Mouse (Mus musculus) midbrain, embryonic 10.5 days (tissue): ENCODE results near the gene Gm6408. TPM values are rescaled to one million over a fixed set of nuclear protein-coding genes. Genes with fewer than 3 reads are reported as not detected.
"Not testable (repeated sequence)": the region's sequence is repeated elsewhere in the genome, so short reads cannot be mapped to it uniquely, and the experiment has no call there.

ENCODE experiments used
- DNase-seq: peaks from one replicate; pipeline ENCODE4 v3.0.0-alpha.2; 2017; ENCODE audit warnings: low spot score
- H3K27ac ChIP-seq: fragments of 300-500 bp; sonication (generic); replicated peaks from 2 replicates; pipeline ENCODE4 v1.5.1; 2016; ENCODE audit warnings: mild to moderate bottlenecking
- H3K27me3 ChIP-seq: fragments of 300-500 bp; sonication (generic); 2 replicates; pipeline ENCODE4 v1.6.1; 2016; ENCODE audit warnings: low read depth, mild to moderate bottlenecking; ENCODE audit not compliant: poor library complexity, severe bottlenecking
- H3K36me3 ChIP-seq: fragments of 300-500 bp; sonication (generic); 2 replicates; pipeline ENCODE4 v1.6.1; 2016; ENCODE audit warnings: mild to moderate bottlenecking, moderate library complexity
- H3K4me1 ChIP-seq: fragments of 300-500 bp; sonication (generic); 2 replicates; pipeline ENCODE4 v1.6.1; 2016
- H3K4me3 ChIP-seq: fragments of 300-500 bp; sonication (generic); 2 replicates; pipeline ENCODE4 v1.5.1; 2016; ENCODE audit warnings: mild to moderate bottlenecking, moderate library complexity
- H3K9me3 ChIP-seq: fragments of 300-500 bp; sonication (generic); replicated peaks from 2 replicates; pipeline ENCODE4 v1.6.1; 2016; ENCODE audit warnings: mild to moderate bottlenecking
- WGBS: fragments of 180-500 bp; shearing (Covaris S2); methylation state at CpG from one replicate; pipeline ENCODE4 v1.1.7; 2016; 5-methylcytosine and 5-hydroxymethylcytosine counted together
- polyA plus RNA-seq: library from polyadenylated mRNA; unstranded; fragments of >200 nt; fragmentation: Nextera tagmentation; extraction: Ambion mirVana; gene quantifications from 2 replicates; pipeline ENCODE4 v1.2.1, GENCODE M21; 2016

Gene Gm6408
- not detected in 2 replicates for polyA plus RNA-seq

GRCm38 (mm10) chr5:146481665-146482064, at the start of gene Gm6408:
Gm6408 (plus strand) TSS chr5:146481965.
- H3K36me3 ChIP-seq, H3K4me1 ChIP-seq, H3K4me3 ChIP-seq, H3K27me3 ChIP-seq, H3K9me3 ChIP-seq, DNase-seq, H3K27ac ChIP-seq: not testable (repeated sequence)
- 94% methylated on average over 3 of the region's 3 CpGs for WGBS

GRCm38 (mm10) chr5:146432476-146432875, 49.3 kb upstream of the Gm6408 start:
- H3K4me1 ChIP-seq, result no peaks in the 10 kb centered on the region
- peaks cover 44% of the 10 kb centered on the region for H3K36me3 ChIP-seq
- H3K9me3 ChIP-seq, result no peaks in the 10 kb centered on the region
- no peak for DNase-seq
- no peaks in the 10 kb centered on the region for H3K27me3 ChIP-seq
- 90% methylated on average over 6 of the region's 6 CpGs for WGBS
- no peak overlapping the region for H3K27ac ChIP-seq
- H3K4me3 ChIP-seq, result no peak overlapping the region

GRCm38 (mm10) chr5:146435316-146435715, 46.4 kb upstream of the Gm6408 start:
- H3K4me3 ChIP-seq, result no peak overlapping the region
- peaks cover 11% of the 10 kb centered on the region; the same call in 1 of the 2 replicates for H3K9me3 ChIP-seq
- no peak for DNase-seq
- no peaks in the 10 kb centered on the region for H3K27me3 ChIP-seq
- WGBS, result 96% methylated on average over 16 of the region's 16 CpGs
- H3K4me1 ChIP-seq, result no peaks in the 10 kb centered on the region
- no peak overlapping the region for H3K27ac ChIP-seq
- peaks cover 54% of the 10 kb centered on the region for H3K36me3 ChIP-seq

GRCm38 (mm10) chr5:146436796-146437195, 45.0 kb upstream of the Gm6408 start:
- Histone ChIP-seq H3K27ac (no peak overlapping the region), H3K4me1 (no peaks in the 10 kb centered on the region), H3K9me3 (peaks cover 11% of the 10 kb centered on the region; the same call in 1 of the 2 replicates), H3K4me3 (no peak overlapping the region), H3K27me3 (no peaks in the 10 kb centered on the region), H3K36me3 (peaks cover 66% of the 10 kb centered on the region)
- DNase-seq, result no peak
- WGBS, result 94% methylated on average over 11 of the region's 11 CpGs

GRCm38 (mm10) chr5:146439152-146439781, 42.5 kb upstream of the Gm6408 start:
- Histone ChIP-seq H3K4me1 (no peaks in the 10 kb centered on the region), H3K36me3 (peaks cover 83% of the 10 kb centered on the region), H3K27ac (no peak overlapping the region), H3K9me3 (peaks cover 11% of the 10 kb centered on the region; the same call in 1 of the 2 replicates), H3K27me3 (no peaks in the 10 kb centered on the region), H3K4me3 (no peak overlapping the region)
- 95% methylated on average over 7 of the region's 7 CpGs for WGBS
- DNase-seq, result no peak

GRCm38 (mm10) chr5:146440273-146440672, 41.5 kb upstream of the Gm6408 start:
- Histone ChIP-seq H3K27ac (no peak overlapping the region), H3K9me3 (peaks cover 11% of the 10 kb centered on the region; the same call in 1 of the 2 replicates), H3K4me3 (no peak overlapping the region), H3K36me3 (peaks cover 82% of the 10 kb centered on the region), H3K27me3 (no peaks in the 10 kb centered on the region), H3K4me1 (no peaks in the 10 kb centered on the region)
- WGBS, result 91% methylated on average over 5 of the region's 5 CpGs
- no peak for DNase-seq

- peaks cover 11% of the 10 kb centered on the region; the same call in 1 of the 2 replicates for H3K9me3 ChIP-seq
- 88% methylated on average over 2 of the region's 2 CpGs for WGBS
- no peak for DNase-seq
- peaks cover 73% of the 10 kb centered on the region for H3K36me3 ChIP-seq
- H3K4me1 ChIP-seq, result no peaks in the 10 kb centered on the region
- no peak overlapping the region for H3K4me3 ChIP-seq
- H3K27me3 ChIP-seq, result no peaks in the 10 kb centered on the region
- no peak overlapping the region for H3K27ac ChIP-seq
These were observed 39.0 kb upstream of the Gm6408 start for GRCm38 (mm10) chr5:146442767-146443166.

- peaks cover 39% of the 10 kb centered on the region for H3K36me3 ChIP-seq
These were observed 35.1 kb upstream of the Gm6408 start for GRCm38 (mm10) chr5:146446633-146447032.

GRCm38 (mm10) chr5:146451592-146452254, 30.0 kb upstream of the Gm6408 start:
- Histone ChIP-seq H3K36me3 (peaks cover 63% of the 10 kb centered on the region), H3K9me3 (no peaks in the 10 kb centered on the region), H3K4me1 (no peaks in the 10 kb centered on the region), H3K4me3 (no peak overlapping the region), H3K27me3 (no peaks in the 10 kb centered on the region), H3K27ac (no peak overlapping the region)
- DNase-seq, result no peak
- 81% methylated on average over 11 of the region's 11 CpGs for WGBS

More at GRCm38 (mm10) chr5:146446633-146447032, 35.1 kb upstream of the Gm6408 start:
- no peak overlapping the region for H3K27ac ChIP-seq
- no peaks in the 10 kb centered on the region for H3K9me3 ChIP-seq
- no peaks in the 10 kb centered on the region for H3K27me3 ChIP-seq
- no peak overlapping the region for H3K4me3 ChIP-seq
- no peak for DNase-seq
- WGBS, result 93% methylated on average over 2 of the region's 2 CpGs
- H3K4me1 ChIP-seq, result no peaks in the 10 kb centered on the region

- no peaks in the 10 kb centered on the region for H3K27me3 ChIP-seq
- 94% methylated on average over 6 of the region's 6 CpGs for WGBS
These were observed 28.2 kb upstream of the Gm6408 start for GRCm38 (mm10) chr5:146453556-146453955.

GRCm38 (mm10) chr5:146461612-146462011, 20.2 kb upstream of the Gm6408 start:
- WGBS, result 89% methylated on average over 8 of the region's 8 CpGs
- peaks cover 70% of the 10 kb centered on the region for H3K36me3 ChIP-seq

More at GRCm38 (mm10) chr5:146453556-146453955, 28.2 kb upstream of the Gm6408 start:
- H3K36me3 ChIP-seq, result peaks cover 62% of the 10 kb centered on the region
- H3K4me3 ChIP-seq, result no peak overlapping the region
- H3K4me1 ChIP-seq, result no peaks in the 10 kb centered on the region
- no peaks in the 10 kb centered on the region for H3K9me3 ChIP-seq
- DNase-seq, result no peak
- no peak overlapping the region for H3K27ac ChIP-seq

GRCm38 (mm10) chr5:146466663-146467062, 15.1 kb upstream of the Gm6408 start:
- DNase-seq, result no peak
- H3K27me3 ChIP-seq, result no peaks in the 10 kb centered on the region
- no peaks in the 10 kb centered on the region for H3K4me1 ChIP-seq
- H3K9me3 ChIP-seq, result no peaks in the 10 kb centered on the region
- peaks cover 72% of the 10 kb centered on the region for H3K36me3 ChIP-seq
- H3K27ac ChIP-seq, result no peak overlapping the region
- 94% methylated on average over 19 of the region's 19 CpGs for WGBS
- no peak overlapping the region for H3K4me3 ChIP-seq

More at GRCm38 (mm10) chr5:146461612-146462011, 20.2 kb upstream of the Gm6408 start:
- no peak overlapping the region for H3K27ac ChIP-seq
- DNase-seq, result no peak
- H3K4me1 ChIP-seq, result no peaks in the 10 kb centered on the region
- no peaks in the 10 kb centered on the region for H3K27me3 ChIP-seq
- H3K9me3 ChIP-seq, result no peaks in the 10 kb centered on the region
- no peak overlapping the region for H3K4me3 ChIP-seq

GRCm38 (mm10) chr5:146468311-146468710, 13.5 kb upstream of the Gm6408 start:
- Histone ChIP-seq H3K4me1 (no peaks in the 10 kb centered on the region), H3K4me3 (no peak overlapping the region), H3K9me3 (no peaks in the 10 kb centered on the region), H3K27ac (no peak overlapping the region), H3K36me3 (peaks cover 69% of the 10 kb centered on the region), H3K27me3 (no peaks in the 10 kb centered on the region)
- DNase-seq, result no peak
- WGBS, result 98% methylated on average over 9 of the region's 9 CpGs
